Mouse (Mus musculus): ENCODE results near the gene Zfp709.
A peak's percentile ranks its signal among the peaks of the same experiment; 100 is the strongest.
"Not testable (repeated sequence)": the region's sequence is repeated elsewhere in the genome, so short reads cannot be mapped to it uniquely, and the experiment has no call there.

Zfp709 gene

GRCm38 (mm10) chr8:71881618-71882274, at the start of gene Zfp709:
Gene Zfp709 (plus strand): TSS chr8:71882019.
- peak; percentile 48 to 49 for DNase-seq (ENCODE audit: low spot score in 2 of 2)

GRCm38 (mm10) chr8:71838207-71838606, 43.6 kb upstream of the Zfp709 start:
- not testable (repeated sequence) for DNase-seq (ENCODE audit: low spot score in 2 of 2)

GRCm38 (mm10) chr8:71841201-71841817, 40.5 kb upstream of the Zfp709 start:
- DNase-seq (ENCODE audit: low spot score in 2 of 2), result not testable (repeated sequence)

- DNase-seq (ENCODE audit: low spot score in 2 of 2), result not testable (repeated sequence)
Measured at GRCm38 (mm10) chr8:71842476-71842875, 39.3 kb upstream of the Zfp709 start.

- DNase-seq (ENCODE audit: low spot score in 2 of 2), result not testable (repeated sequence)
Measured at GRCm38 (mm10) chr8:71844453-71844852, 37.4 kb upstream of the Zfp709 start.

GRCm38 (mm10) chr8:71845993-71846483, 35.8 kb upstream of the Zfp709 start:
- not testable (repeated sequence) for DNase-seq (ENCODE audit: low spot score in 2 of 2)

- not testable (repeated sequence) for DNase-seq (ENCODE audit: low spot score in 2 of 2)
Measured at GRCm38 (mm10) chr8:71846745-71847144, 35.1 kb upstream of the Zfp709 start.

GRCm38 (mm10) chr8:71851014-71851413, 30.8 kb upstream of the Zfp709 start:
- DNase-seq (ENCODE audit: low spot score in 2 of 2), result not testable (repeated sequence)

- DNase-seq (ENCODE audit: low spot score in 2 of 2), result not testable (repeated sequence)
Measured at GRCm38 (mm10) chr8:71853360-71853759, 28.5 kb upstream of the Zfp709 start.

- DNase-seq (ENCODE audit: low spot score in 2 of 2), result not testable (repeated sequence)
Measured at GRCm38 (mm10) chr8:71856630-71857328, 25.0 kb upstream of the Zfp709 start.

GRCm38 (mm10) chr8:71857364-71857763, 24.5 kb upstream of the Zfp709 start:
- DNase-seq (ENCODE audit: low spot score in 2 of 2), result not testable (repeated sequence)

- DNase-seq (ENCODE audit: low spot score in 2 of 2), result not testable (repeated sequence)
Measured at GRCm38 (mm10) chr8:71861551-71861950, 20.3 kb upstream of the Zfp709 start.

GRCm38 (mm10) chr8:71862038-71862437, 19.8 kb upstream of the Zfp709 start:
- DNase-seq (ENCODE audit: low spot score in 2 of 2), result not testable (repeated sequence)

- not testable (repeated sequence) for DNase-seq (ENCODE audit: low spot score in 2 of 2)
Measured at GRCm38 (mm10) chr8:71900666-71901065, 18.8 kb downstream of the Zfp709 start.

GRCm38 (mm10) chr8:71903084-71903483, 21.3 kb downstream of the Zfp709 start:
- not testable (repeated sequence) for DNase-seq (ENCODE audit: low spot score in 2 of 2)

GRCm38 (mm10) chr8:71906809-71907208, 25.0 kb downstream of the Zfp709 start:
- DNase-seq (ENCODE audit: low spot score in 2 of 2), result no peak

GRCm38 (mm10) chr8:71907798-71908257, 26.0 kb downstream of the Zfp709 start:
- no peak for DNase-seq (ENCODE audit: low spot score in 2 of 2)

GRCm38 (mm10) chr8:71908309-71909261, 26.8 kb downstream of the Zfp709 start, which contains the start of the genes Zfp882 and Zfp617:
Gene Zfp882 (plus strand): TSS chr8:71908608.
Gene Zfp617 (plus strand): TSS chr8:71908635.
- peak; percentile 78 to 84 for DNase-seq (ENCODE audit: low spot score in 2 of 2)

GRCm38 (mm10) chr8:71912286-71912685, 30.5 kb downstream of the Zfp709 start:
- DNase-seq (ENCODE audit: low spot score in 2 of 2), result no peak

GRCm38 (mm10) chr8:71922567-71923401, 41.0 kb downstream of the Zfp709 start:
- peak; percentile 89 to 90 for DNase-seq (ENCODE audit: low spot score in 2 of 2)
